Mouse (Mus musculus) lung, adult 2 months (tissue): ENCODE measurements at regions not wholly inside any gene's neighbourhood (a gene's known extent, or its start where the extent isn't known, plus 50 kb on each side); places are given as distances from the start of the nearest gene placed in this dataset.

Experiments used
- CTCF ChIP-seq: fragments of 200-500 bp; IDR thresholded peaks from 2 replicates; pipeline ENCODE4 v1.5.1; 2011; ENCODE audit warnings: mild to moderate bottlenecking, low read length, control low read depth; ENCODE audit not compliant: insufficient read depth
- POLR2A ChIP-seq: fragments of 200-500 bp; IDR thresholded peaks from 2 replicates; pipeline ENCODE4 v1.6.1; 2011; ENCODE audit warnings: low read depth, mild to moderate bottlenecking, control low read depth, low read length, borderline replicate concordance; ENCODE audit errors: extremely low read depth

- TF ChIP-seq CTCF (no peak), POLR2A (no peak)
Measured at GRCm38 (mm10) chr1:61470617-61471214, 167.9 kb upstream of the Pard3b start.
